13 mouse cellular contexts compared by ENCODE assay signal in the genomic region with DNA sequence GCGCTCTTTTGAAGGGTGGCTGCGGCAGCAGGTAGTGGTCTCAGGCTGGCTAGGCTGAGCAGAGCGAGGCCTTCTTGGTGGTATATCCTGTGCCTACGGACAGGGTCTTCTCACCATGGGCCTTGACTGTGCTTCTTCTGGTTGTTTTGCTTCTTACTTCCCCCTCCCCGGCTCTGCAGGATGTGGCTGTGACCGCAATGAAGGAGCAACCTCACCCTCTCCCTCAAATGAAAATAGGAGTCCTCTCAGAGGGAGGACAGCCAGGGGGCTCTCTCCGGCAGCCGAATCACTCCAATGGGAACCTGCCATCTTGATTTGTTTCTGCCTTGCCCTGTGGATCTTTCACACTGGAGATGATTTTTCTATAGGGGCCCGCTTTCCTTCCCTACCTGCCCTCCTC. TPM values are rescaled to one million over a fixed set of nuclear protein-coding genes. Genes with fewer than 3 reads are reported as not detected.
DNase-seq lines count a peak whose midpoint lies in the region; ATAC-seq lines count a peak whose summit lies in the region.
"Had no signal": no experiment of that assay in that cellular context is flagged by ENCODE, and none has a peak within 500 bp of the region (broad histone marks: within the 10 kb centered on the region; RNA-seq: fewer than 3 reads in every experiment).

No protein-coding gene starts in this region.

- no peaks in the 10 kb centered on the region; the same call in 1 of the 2 replicates for H3K4me1 ChIP-seq in midbrain, embryonic 11.5 days (ENCODE audit: control insufficient read depth, insufficient read depth, low read length)
- H3K4me1 ChIP-seq in midbrain, embryonic 16.5 days (ENCODE audit: control insufficient read depth, insufficient read depth, low read length), result peaks cover 3% of the 10 kb centered on the region; the same call in 1 of the 2 replicates
- H3K4me1 ChIP-seq: forebrain, embryonic 12.5 days; heart, embryonic 13.5 days had no signal

- no peak overlapping the region for H3K4me2 ChIP-seq in midbrain, embryonic 11.5 days
- no peak overlapping the region for H3K4me2 ChIP-seq in midbrain, embryonic 16.5 days (ENCODE audit: low read length)
- H3K4me2 ChIP-seq: forebrain, embryonic 12.5 days; heart, embryonic 13.5 days; lung, embryonic 15.5 days; neural tube, embryonic 15.5 days had no signal

- peaks cover 2% of the 10 kb centered on the region; the same call in 1 of the 2 replicates for H3K36me3 ChIP-seq in midbrain, embryonic 11.5 days (ENCODE audit: control insufficient read depth, insufficient read depth, low read length)
- peaks cover 7% of the 10 kb centered on the region; the same call in 1 of the 2 replicates for H3K36me3 ChIP-seq in midbrain, embryonic 16.5 days (ENCODE audit: control insufficient read depth, insufficient read depth, low read length)

- ATAC-seq in midbrain, embryonic 11.5 days (ENCODE audit: low FRiP score), result no peak
- ATAC-seq in midbrain, embryonic 16.5 days, result no peak
- peak; percentile 50 for ATAC-seq in neutrophil, adult 5-6 weeks (ENCODE audit: extremely low read depth, insufficient number of reproducible peaks, low FRiP score, poor library complexity, severe bottlenecking)

- no peaks in the 10 kb centered on the region for H3K9me3 ChIP-seq in midbrain, embryonic 11.5 days (ENCODE audit: control insufficient read depth, low read length)
- H3K9me3 ChIP-seq in midbrain, embryonic 16.5 days (replicated peaks; ENCODE audit: control insufficient read depth, low read length, poor library complexity, severe bottlenecking), result no peaks in the 10 kb centered on the region
- H3K9me3 ChIP-seq: forebrain, embryonic 12.5 days; heart, embryonic 13.5 days; lung, embryonic 15.5 days; neural tube, embryonic 15.5 days had no signal

- H3K27ac ChIP-seq in midbrain, embryonic 11.5 days (ENCODE audit: low read depth, low read length), result no peak overlapping the region
- H3K27ac ChIP-seq in midbrain, embryonic 16.5 days (ENCODE audit: low read length), result no peak overlapping the region
- H3K27ac ChIP-seq: forebrain, embryonic 12.5 days; heart, embryonic 13.5 days; lung, embryonic 15.5 days; neural tube, embryonic 15.5 days had no signal

- no peak overlapping the region for H3K4me3 ChIP-seq in midbrain, embryonic 11.5 days (ENCODE audit: low read depth, low read length)
- no peak overlapping the region for H3K4me3 ChIP-seq in midbrain, embryonic 16.5 days (ENCODE audit: low read depth, low read length)
- H3K4me3 ChIP-seq: forebrain, embryonic 12.5 days; heart, embryonic 13.5 days; lung, embryonic 15.5 days; neural tube, embryonic 15.5 days had no signal

- no peak overlapping the region for H3K9ac ChIP-seq in midbrain, embryonic 11.5 days (ENCODE audit: low read length)
- no peak overlapping the region for H3K9ac ChIP-seq in midbrain, embryonic 16.5 days (ENCODE audit: low read depth, low read length)
- H3K9ac ChIP-seq: forebrain, embryonic 12.5 days; heart, embryonic 13.5 days; lung, embryonic 15.5 days; neural tube, embryonic 15.5 days had no signal

- 93% methylated on average over 9 of the region's 9 CpGs for WGBS in midbrain, embryonic 11.5 days
- WGBS in midbrain, embryonic 16.5 days, result 93% methylated on average over 9 of the region's 9 CpGs

- no peaks in the 10 kb centered on the region for H3K27me3 ChIP-seq in midbrain, embryonic 11.5 days (ENCODE audit: control insufficient read depth, insufficient read depth, low read length)
- H3K27me3 ChIP-seq in midbrain, embryonic 16.5 days (ENCODE audit: control insufficient read depth, insufficient read depth, low read depth, low read length), result no peaks in the 10 kb centered on the region
- H3K27me3 ChIP-seq: forebrain, embryonic 12.5 days; heart, embryonic 13.5 days; lung, embryonic 15.5 days; neural tube, embryonic 15.5 days had no signal

- peak; percentile 62 for DNase-seq in midbrain, embryonic 11.5 days (ENCODE audit: low spot score, missing footprints)
- DNase-seq in liver, result peak; percentile 35
- DNase-seq in cerebellum, postnatal 10 days, result no peak
- DNase-seq in embryo, embryonic 10.5 days (ENCODE audit: low spot score), result no peak
- no peak for DNase-seq in cerebellum, adult 8-10 months
- DNase-seq: cerebellum, adult 2 months; kidney, postnatal 4 days had no signal

RNA-seq across cellular contexts. Expression of a gene that starts 0.7 kb away (rescaled TPM):
- polyA plus RNA-seq in midbrain, embryonic 11.5 days (2014; fragmentation: Nextera tagmentation; extraction: Ambion mirVana), result 2.2 and 2.9 TPM in 2 replicates
- 2.6 and 3.2 TPM in 2 replicates for polyA plus RNA-seq in midbrain, embryonic 16.5 days (2015; fragmentation: Nextera tagmentation; extraction: Ambion mirVana)
- total RNA-seq in neutrophil, adult 5-6 weeks (2017), result 120 and 124 TPM in 2 replicates

RNA-seq across cellular contexts. Expression of a gene that starts 7.6 kb away (rescaled TPM):
- 16.1 and 17.4 TPM in 2 replicates for polyA plus RNA-seq in midbrain, embryonic 11.5 days (2014; fragmentation: Nextera tagmentation; extraction: Ambion mirVana)
- polyA plus RNA-seq in midbrain, embryonic 16.5 days (2015; fragmentation: Nextera tagmentation; extraction: Ambion mirVana), result 53.8 and 57.6 TPM in 2 replicates
- 11.4 and 12.3 TPM in 2 replicates for total RNA-seq in neutrophil, adult 5-6 weeks (2017)

RNA-seq across cellular contexts. Expression of a gene that starts 7.7 kb away (rescaled TPM):
- polyA plus RNA-seq in midbrain, embryonic 11.5 days (2014; fragmentation: Nextera tagmentation; extraction: Ambion mirVana), result 84.9 and 86.3 TPM in 2 replicates
- 79.5 and 79.8 TPM in 2 replicates for polyA plus RNA-seq in midbrain, embryonic 16.5 days (2015; fragmentation: Nextera tagmentation; extraction: Ambion mirVana)
- total RNA-seq in neutrophil, adult 5-6 weeks (2017), result 111 and 146 TPM in 2 replicates

RNA-seq across cellular contexts. Expression of a gene that starts 17.2 kb away (rescaled TPM):
- 0.97 TPM in 1 of 2 replicates, not detected in the other for polyA plus RNA-seq in midbrain, embryonic 11.5 days (2014; fragmentation: Nextera tagmentation; extraction: Ambion mirVana)
- polyA plus RNA-seq in midbrain, embryonic 16.5 days (2015; fragmentation: Nextera tagmentation; extraction: Ambion mirVana), result 1.1 TPM in 2 replicates
- 0.49 and 1.7 TPM in 2 replicates for total RNA-seq in neutrophil, adult 5-6 weeks (2017)

RNA-seq across cellular contexts. Expression of a gene that starts 18.8 kb away (rescaled TPM):
- polyA plus RNA-seq in midbrain, embryonic 11.5 days (2014; fragmentation: Nextera tagmentation; extraction: Ambion mirVana), result 14.1 and 17.8 TPM in 2 replicates
- 18.9 and 20.9 TPM in 2 replicates for polyA plus RNA-seq in midbrain, embryonic 16.5 days (2015; fragmentation: Nextera tagmentation; extraction: Ambion mirVana)
- 0.49 TPM in 1 of 2 replicates, not detected in the other for total RNA-seq in neutrophil, adult 5-6 weeks (2017)

Comparison
In these comparisons a context has a peak if more than half of its experiments do, and no peak if none do; other contexts are left out.
1. DNase-seq: peak in midbrain, embryonic 11.5 days (single experiment) and liver (single experiment); none in cerebellum, postnatal 10 days (0 of 2), embryo, embryonic 10.5 days (single experiment) and cerebellum, adult 8-10 months (single experiment).